In the genomic region with DNA sequence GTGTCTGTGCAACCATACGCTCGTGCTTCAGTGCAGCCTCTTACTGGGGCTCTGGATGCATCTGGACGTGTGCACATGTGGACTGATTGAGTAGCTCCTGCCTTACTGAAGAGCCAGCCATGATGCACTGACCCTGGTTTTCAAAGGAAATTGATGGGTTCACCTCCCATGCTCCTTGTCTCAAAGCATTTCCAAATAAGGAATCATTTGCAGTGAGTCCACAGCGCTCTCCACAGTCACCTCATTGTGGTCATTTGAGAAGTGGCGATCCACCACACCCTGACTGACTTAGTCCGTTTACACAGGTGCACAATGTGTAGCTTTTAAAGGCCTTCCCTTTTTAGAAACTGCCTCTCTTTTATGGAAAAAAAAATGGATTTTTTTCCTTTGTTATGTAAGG, we compare ENCODE assay signal across 13 mouse cellular contexts.
DNase-seq lines count a peak whose midpoint lies in the region; ATAC-seq and TF ChIP-seq lines count a peak whose summit lies in the region.
"Had no signal": no experiment of that assay in that cellular context is flagged by ENCODE, and none has a peak within 500 bp of the region (broad histone marks: within the 10 kb centered on the region; RNA-seq: fewer than 3 reads in every experiment).

No protein-coding gene starts in this region.

- no peaks in the 10 kb centered on the region for H3K9me3 ChIP-seq in hindbrain, embryonic 13.5 days
- H3K9me3 ChIP-seq in hindbrain, embryonic 14.5 days (ENCODE audit: control insufficient read depth, low read length), result no peaks in the 10 kb centered on the region
- no peaks in the 10 kb centered on the region for H3K9me3 ChIP-seq in megakaryocyte, embryonic 14.5 days
- H3K9me3 ChIP-seq: embryonic facial prominence, embryonic 15.5 days; forebrain, embryonic 13.5 days; G1E had no signal

- no peaks in the 10 kb centered on the region for H3K36me3 ChIP-seq in hindbrain, embryonic 13.5 days
- H3K36me3 ChIP-seq in hindbrain, embryonic 14.5 days (replicated peaks; ENCODE audit: control insufficient read depth, insufficient read depth), result no peaks in the 10 kb centered on the region
- H3K36me3 ChIP-seq in megakaryocyte, embryonic 14.5 days (replicated peaks; ENCODE audit: low read length), result peaks cover 11% of the 10 kb centered on the region
- H3K36me3 ChIP-seq in myocyte (ENCODE audit: control insufficient read depth, insufficient read depth), result no peaks in the 10 kb centered on the region

- no peak overlapping the region for H3K4me3 ChIP-seq in hindbrain, embryonic 13.5 days
- no peak overlapping the region for H3K4me3 ChIP-seq in hindbrain, embryonic 14.5 days (replicated peaks; ENCODE audit: low read length)
- H3K4me3 ChIP-seq in megakaryocyte, embryonic 14.5 days (replicated peaks), result peak overlapping the region; percentile 0
- H3K4me3 ChIP-seq in bone marrow macrophage, adult 2 months (ENCODE audit: insufficient read depth, low read length), result no peak overlapping the region
- H3K4me3 ChIP-seq in myocyte, result no peak overlapping the region
- H3K4me3 ChIP-seq: embryonic facial prominence, embryonic 15.5 days; forebrain, embryonic 13.5 days had no signal

- no peak for TF ChIP-seq POLR2A in bone marrow macrophage, adult 2 months (IDR thresholded peaks at IDR 0.05; ENCODE audit: borderline replicate concordance, low read depth, low read length)
- TF ChIP-seq POLR2A in myocyte (IDR thresholded peaks at IDR 0.05; ENCODE audit: insufficient read length, low read depth), result no peak

- H3K4me1 ChIP-seq in hindbrain, embryonic 13.5 days (replicated peaks), result peaks cover 62% of the 10 kb centered on the region
- H3K4me1 ChIP-seq in hindbrain, embryonic 14.5 days (replicated peaks; ENCODE audit: control insufficient read depth, insufficient read depth, low read length), result peaks cover 35% of the 10 kb centered on the region
- peaks cover 41% of the 10 kb centered on the region for H3K4me1 ChIP-seq in megakaryocyte, embryonic 14.5 days
- peaks cover 64% of the 10 kb centered on the region for H3K4me1 ChIP-seq in bone marrow macrophage, adult 2 months (ENCODE audit: control insufficient read depth, insufficient read depth, low read length)

- WGBS in hindbrain, embryonic 13.5 days, result 52% methylated on average over 6 of the region's 6 CpGs
- WGBS in hindbrain, embryonic 14.5 days, result 72% methylated on average over 6 of the region's 6 CpGs

- H3K79me2 ChIP-seq in myocyte (ENCODE audit: control insufficient read depth, insufficient read depth), result no peaks in the 10 kb centered on the region

- no peak for DNase-seq in hindbrain, embryonic 14.5 days (ENCODE audit: low spot score)
- DNase-seq in gastrocnemius, postnatal 25 days, result no peak
- no peak for DNase-seq in cerebellum, adult 18-20 months
- DNase-seq: adrenal gland, postnatal 14 days; thymus, adult 2 months had no signal

- no peak overlapping the region for H3K9ac ChIP-seq in hindbrain, embryonic 13.5 days
- H3K9ac ChIP-seq in hindbrain, embryonic 14.5 days, result no peak overlapping the region
- H3K9ac ChIP-seq: embryonic facial prominence, embryonic 15.5 days; forebrain, embryonic 13.5 days had no signal

- ATAC-seq in hindbrain, embryonic 13.5 days (ENCODE audit: low FRiP score), result no peak
- ATAC-seq in hindbrain, embryonic 14.5 days (ENCODE audit: low FRiP score), result no peak
- ATAC-seq in megakaryocyte, adult 5-6 weeks (ENCODE audit: poor library complexity, severe bottlenecking), result no peak
- ATAC-seq: forebrain, embryonic 13.5 days had no signal

- no peak overlapping the region for H3ac ChIP-seq in myocyte (ENCODE audit: control insufficient read depth, insufficient read length)

- H3K27me3 ChIP-seq in hindbrain, embryonic 13.5 days, result no peaks in the 10 kb centered on the region
- H3K27me3 ChIP-seq in hindbrain, embryonic 14.5 days (ENCODE audit: control insufficient read depth, insufficient read depth, low read length), result no peaks in the 10 kb centered on the region
- H3K27me3 ChIP-seq in megakaryocyte, embryonic 14.5 days (replicated peaks), result peaks cover 25% of the 10 kb centered on the region
- H3K27me3 ChIP-seq in myocyte (ENCODE audit: control insufficient read depth, insufficient read depth, insufficient read length), result no peaks in the 10 kb centered on the region
- H3K27me3 ChIP-seq: embryonic facial prominence, embryonic 15.5 days; forebrain, embryonic 13.5 days had no signal

- no peak for TF ChIP-seq CTCF in bone marrow macrophage, adult 2 months (IDR thresholded peaks at IDR 0.05; ENCODE audit: low read depth, low read length)

- peak overlapping the region; percentile 58; the same call in 1 of the 2 replicates for H3K27ac ChIP-seq in hindbrain, embryonic 13.5 days
- H3K27ac ChIP-seq in hindbrain, embryonic 14.5 days, result no peak overlapping the region
- peak overlapping the region; percentile 29 for H3K27ac ChIP-seq in bone marrow macrophage, adult 2 months (ENCODE audit: insufficient read depth, low read depth, low read length)
- H3K27ac ChIP-seq: embryonic facial prominence, embryonic 15.5 days; forebrain, embryonic 13.5 days had no signal

- H3K4me2 ChIP-seq in hindbrain, embryonic 13.5 days, result no peak overlapping the region
- no peak overlapping the region for H3K4me2 ChIP-seq in hindbrain, embryonic 14.5 days (replicated peaks)
- peak overlapping the region; percentile 55 for H3K4me2 ChIP-seq in myocyte (ENCODE audit: low read depth)
- H3K4me2 ChIP-seq: embryonic facial prominence, embryonic 15.5 days; forebrain, embryonic 13.5 days had no signal

TF ChIP-seq in myocyte, 11 proteins besides CTCF, POLR2A, EP300 and RAD21:
- TF ChIP-seq TCF3 (IDR thresholded peaks at IDR 0.05; ENCODE audit: insufficient read length, low read depth), result no peak
- peak; percentile 94 for TF ChIP-seq SRF (IDR thresholded peaks at IDR 0.05; ENCODE audit: control insufficient read depth, insufficient read length, low read depth)
- TF ChIP-seq MYOD1 (IDR thresholded peaks at IDR 0.05; ENCODE audit: control insufficient read depth in 1 of 3, insufficient read length in 2 of 3, low read depth in 2 of 3), result peak in 1 of 3 experiments; percentile 49
